Mouse (Mus musculus) thymus, postnatal 4 days (tissue): ENCODE measurements at regions not wholly inside any gene's neighbourhood (a gene's known extent, or its start where the extent isn't known, plus 50 kb on each side); places are given as distances from the start of the nearest gene placed in this dataset.
A peak's percentile ranks its signal among the peaks of the same experiment; 100 is the strongest.

Experiments
- DNase-seq: peaks from one replicate; pipeline ENCODE4 v3.0.0; 2021

- DNase-seq, result no peak
Observed at GRCm38 (mm10) chr9:32006350-32006749, 93.1 kb upstream of the Barx2 start.

- DNase-seq, result no peak
Observed at GRCm38 (mm10) chr9:32010953-32011770, 97.9 kb upstream of the Barx2 start.

GRCm38 (mm10) chr9:32016286-32016685, 99.7 kb upstream of the Arhgap32 start:
- DNase-seq, result no peak

- DNase-seq, result no peak
Observed at GRCm38 (mm10) chr9:32018020-32018419, 97.9 kb upstream of the Arhgap32 start.

GRCm38 (mm10) chr9:32019786-32020185, 96.2 kb upstream of the Arhgap32 start:
- DNase-seq, result no peak

GRCm38 (mm10) chr9:32020942-32021731, 94.8 kb upstream of the Arhgap32 start:
- no peak for DNase-seq

- no peak for DNase-seq
Observed at GRCm38 (mm10) chr9:32021755-32022154, 94.2 kb upstream of the Arhgap32 start.

- DNase-seq, result no peak
Observed at GRCm38 (mm10) chr9:32022996-32023395, 92.9 kb upstream of the Arhgap32 start.

- no peak for DNase-seq
Observed at GRCm38 (mm10) chr9:32024767-32025166, 91.2 kb upstream of the Arhgap32 start.

GRCm38 (mm10) chr9:32027962-32028361, 88.0 kb upstream of the Arhgap32 start:
- DNase-seq, result no peak

GRCm38 (mm10) chr9:32029001-32029400, 86.9 kb upstream of the Arhgap32 start:
- DNase-seq, result no peak

GRCm38 (mm10) chr9:32029786-32030185, 86.2 kb upstream of the Arhgap32 start:
- no peak for DNase-seq

GRCm38 (mm10) chr9:32030203-32030602, 85.7 kb upstream of the Arhgap32 start:
- DNase-seq, result no peak

- DNase-seq, result peak; percentile 82
Observed at GRCm38 (mm10) chr9:32031950-32032453, 83.9 kb upstream of the Arhgap32 start.

GRCm38 (mm10) chr9:32032521-32033185, 83.3 kb upstream of the Arhgap32 start:
- peak; percentile 55 for DNase-seq

GRCm38 (mm10) chr9:32033937-32034336, 82.0 kb upstream of the Arhgap32 start:
- DNase-seq, result no peak

- no peak for DNase-seq
Observed at GRCm38 (mm10) chr9:32039999-32040398, 75.9 kb upstream of the Arhgap32 start.

GRCm38 (mm10) chr9:32043344-32043743, 72.6 kb upstream of the Arhgap32 start:
- no peak for DNase-seq

- no peak for DNase-seq
Observed at GRCm38 (mm10) chr9:32046791-32047190, 69.1 kb upstream of the Arhgap32 start.

GRCm38 (mm10) chr9:32048941-32049340, 67.0 kb upstream of the Arhgap32 start:
- DNase-seq, result no peak

GRCm38 (mm10) chr9:32049546-32049945, 66.4 kb upstream of the Arhgap32 start:
- DNase-seq, result no peak

- DNase-seq, result no peak
Observed at GRCm38 (mm10) chr9:32053886-32054615, 61.9 kb upstream of the Arhgap32 start.
